Mouse (Mus musculus) heart, adult 2 months (tissue): ENCODE measurements at regions not wholly inside any gene's neighbourhood (a gene's known extent, or its start where the extent isn't known, plus 50 kb on each side); places are given as distances from the start of the nearest gene placed in this dataset.

Source experiments
- DNase-seq, 2 experiments: peaks; one replicate each; pipeline ENCODE4 v3.0.0; 2021
- H3K27ac ChIP-seq: fragments of 200-600 bp; 2 replicates; pipeline ENCODE4 v1.8.1; 2022
- H3K27me3 ChIP-seq: fragments of 200-500 bp; 2 replicates; pipeline ENCODE4 v1.6.1; 2012; ENCODE audit warnings: mild to moderate bottlenecking, low read length, inconsistent platforms, mixed read lengths; ENCODE audit not compliant: control insufficient read depth, insufficient read depth
- H3K36me3 ChIP-seq: fragments of 200-500 bp; 2 replicates; pipeline ENCODE4 v1.6.1; 2012; ENCODE audit warnings: low read length, inconsistent platforms; ENCODE audit not compliant: control insufficient read depth, insufficient read depth
- H3K4me1 ChIP-seq: fragments of 200-500 bp; 2 replicates; pipeline ENCODE4 v1.6.1; 2011; ENCODE audit warnings: low read length; ENCODE audit not compliant: control insufficient read depth, insufficient read depth
- H3K4me3 ChIP-seq: fragments of 200-600 bp; 2 replicates; pipeline ENCODE4 v1.8.1; 2022
- H3K79me2 ChIP-seq: fragments of 200-500 bp; replicated peaks from 2 replicates; pipeline ENCODE4 v1.6.1; 2012; ENCODE audit warnings: mild to moderate bottlenecking, inconsistent platforms, low read length, moderate library complexity, mixed read lengths; ENCODE audit not compliant: control insufficient read depth, insufficient read depth
- H3K9ac ChIP-seq: fragments of 200-500 bp; 2 replicates; pipeline ENCODE4 v1.6.1; 2012; ENCODE audit warnings: low read depth, mild to moderate bottlenecking, control low read depth, inconsistent platforms, low read length, mixed read lengths
- CTCF ChIP-seq: fragments of 200-600 bp; IDR thresholded peaks from 2 replicates; pipeline ENCODE4 v1.8.1; 2022; ENCODE audit warnings: antibody characterized with exemption, mild to moderate bottlenecking, moderate library complexity
- EP300 ChIP-seq: fragments of 200-500 bp; IDR thresholded peaks from 2 replicates; pipeline ENCODE4 v1.6.1; 2011; ENCODE audit warnings: low read depth, low read length, control low read depth; ENCODE audit not compliant: insufficient read depth
- POLR2A ChIP-seq: fragments of 200-500 bp; IDR thresholded peaks from 2 replicates; pipeline ENCODE4 v1.6.1; 2011; ENCODE audit warnings: mild to moderate bottlenecking, low read depth, low read length, control low read depth; ENCODE audit not compliant: insufficient read depth
- WGBS: fragments of 180-500 bp; shearing (Covaris S2); methylation state at CpG from one replicate; pipeline ENCODE4 v1.1.7; 2018; 5-methylcytosine and 5-hydroxymethylcytosine counted together
- intact Hi-C: fragments of 180-260 bp; cut with DNase I; formaldehyde crosslinking; loops from one replicate; pipeline ENCODE4 v1.15.1; 2025

GRCm38 (mm10) chr12:45137438-45138018 lies 63.0 kb upstream of the Stxbp6 start:
- DNase-seq: no peak
- no peak overlapping the region for H3K4me3 ChIP-seq
- no peaks in the 10 kb centered on the region for H3K4me1 ChIP-seq
- TF ChIP-seq CTCF (no peak), EP300 (no peak), POLR2A (no peak)
- no peak overlapping the region for H3K27ac ChIP-seq
- no peaks in the 10 kb centered on the region for H3K79me2 ChIP-seq
- H3K9ac ChIP-seq: no peak overlapping the region
- H3K27me3 ChIP-seq: no peaks in the 10 kb centered on the region
- intact Hi-C loops: no loop called here
- 78% methylated on average over 7 of the region's 7 CpGs for WGBS
- H3K36me3 ChIP-seq: no peaks in the 10 kb centered on the region

GRCm38 (mm10) chr12:45133415-45133814 lies 58.9 kb upstream of the Stxbp6 start:
- no peak for TF ChIP-seq CTCF
- no peak for TF ChIP-seq EP300
- no peak for TF ChIP-seq POLR2A

DNA sequence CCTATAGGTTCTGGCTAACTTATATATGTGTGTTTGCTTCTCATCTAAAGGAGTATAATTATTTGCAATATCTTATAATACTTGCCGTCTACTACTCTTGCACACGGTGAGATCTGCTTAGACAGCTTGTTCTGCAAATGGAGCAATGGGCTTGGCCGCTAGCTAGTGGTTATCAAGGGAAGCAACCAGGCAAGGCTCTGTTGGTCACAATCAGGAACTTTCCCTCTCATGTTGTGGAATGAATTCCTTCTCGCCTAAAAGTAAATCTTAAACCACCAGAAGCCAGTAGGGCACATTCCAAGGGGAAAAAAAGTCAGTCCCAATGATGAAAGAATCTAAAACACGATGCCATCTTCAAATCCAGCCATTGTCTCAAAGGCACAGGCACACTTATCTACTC lies 56.6 kb upstream of the Stxbp6 start:
- Histone ChIP-seq H3K4me1 (no peaks in the 10 kb centered on the region), H3K27me3 (no peaks in the 10 kb centered on the region), H3K4me3 (no peak overlapping the region), H3K9ac (no peak overlapping the region), H3K36me3 (no peaks in the 10 kb centered on the region), H3K79me2 (no peaks in the 10 kb centered on the region), H3K27ac (no peak overlapping the region)
- 88% methylated on average over 5 of the region's 5 CpGs for WGBS
- TF ChIP-seq POLR2A (no peak), CTCF (no peak), EP300 (no peak)
- DNase-seq: no peak
- intact Hi-C loops: no loop called here

More at GRCm38 (mm10) chr12:45133415-45133814, 58.9 kb upstream of the Stxbp6 start:
- Histone ChIP-seq H3K4me1 (no peaks in the 10 kb centered on the region), H3K36me3 (no peaks in the 10 kb centered on the region), H3K79me2 (no peaks in the 10 kb centered on the region), H3K4me3 (no peak overlapping the region), H3K27ac (no peak overlapping the region), H3K9ac (no peak overlapping the region), H3K27me3 (no peaks in the 10 kb centered on the region)
- WGBS: 91% methylated on average over 2 of the region's 2 CpGs
- DNase-seq: no peak
- intact Hi-C loops: no loop called here

DNA sequence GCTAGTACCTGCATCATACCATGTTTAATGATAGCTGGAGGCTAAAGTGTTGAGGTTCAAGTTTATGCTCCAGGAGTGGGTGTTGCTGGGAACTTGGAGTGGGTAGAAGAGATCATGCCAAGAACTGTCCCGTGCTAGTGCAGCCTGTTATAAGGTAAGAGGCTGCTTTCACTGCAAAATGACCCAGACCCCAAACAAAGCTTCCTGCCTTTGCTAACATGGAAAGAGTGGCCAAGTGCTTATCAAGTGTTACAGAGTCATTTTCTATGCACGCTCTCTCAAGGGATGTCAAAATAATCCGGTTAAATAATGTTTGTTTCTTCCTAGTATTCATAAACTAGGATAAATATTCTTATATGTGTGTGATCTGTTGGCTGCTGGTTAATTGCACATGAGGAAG lies 51.4 kb upstream of the Stxbp6 start:
- no peaks in the 10 kb centered on the region for H3K36me3 ChIP-seq
- no peaks in the 10 kb centered on the region for H3K79me2 ChIP-seq
- DNase-seq: no peak
- TF ChIP-seq EP300 (no peak), POLR2A (no peak), CTCF (no peak)
- intact Hi-C loops: no loop called here
- H3K4me3 ChIP-seq: no peak overlapping the region
- no peaks in the 10 kb centered on the region; the same call in 1 of the 2 replicates for H3K4me1 ChIP-seq
- no peaks in the 10 kb centered on the region for H3K27me3 ChIP-seq
- 25% methylated on average over 3 of the region's 3 CpGs for WGBS
- no peak overlapping the region for H3K9ac ChIP-seq
- no peak overlapping the region for H3K27ac ChIP-seq
